ENCODE assay signal across 9 mouse cellular contexts in genomic region chr5:64878526-64878925, GRCm38 (mm10). TPM values are rescaled to one million over a fixed set of nuclear protein-coding genes. Genes with fewer than 3 reads are reported as not detected.
DNase-seq lines count a peak whose midpoint lies in the region; ATAC-seq and TF ChIP-seq lines count a peak whose summit lies in the region.
"Had no signal": no experiment of that assay in that cellular context is flagged by ENCODE, and none has a peak within 500 bp of the region (broad histone marks: within the 10 kb centered on the region; RNA-seq: fewer than 3 reads in every experiment).

No protein-coding gene starts in this region.

- H3K27ac ChIP-seq in gastrocnemius, adult 2 months: peak overlapping the region; percentile 73
- H3K27ac ChIP-seq in left cerebral cortex, adult 2 months: peak overlapping the region; percentile 26; the same call in 1 of the 2 replicates
- peak overlapping the region; percentile 61; the same call in 1 of the 2 replicates for H3K27ac ChIP-seq in forebrain, embryonic 14.5 days (ENCODE audit: low read depth, low read length)
- no peak overlapping the region for H3K27ac ChIP-seq in cerebellum, adult 2 months (ENCODE audit: insufficient read depth, low read length)

- TF ChIP-seq CTCF in gastrocnemius, adult 2 months (IDR thresholded peaks at IDR 0.05): no peak
- no peak for TF ChIP-seq CTCF in left cerebral cortex, adult 2 months (IDR thresholded peaks at IDR 0.05)
- TF ChIP-seq CTCF in cerebellum, adult 2 months (IDR thresholded peaks at IDR 0.05; ENCODE audit: borderline replicate concordance, insufficient read depth, low read depth, low read length): no peak

- no peaks in the 10 kb centered on the region for H3K9me3 ChIP-seq in forebrain, embryonic 14.5 days (replicated peaks; ENCODE audit: control insufficient read depth, low read length)

- TF ChIP-seq POLR2A in cerebellum, adult 2 months (IDR thresholded peaks at IDR 0.05; ENCODE audit: borderline replicate concordance, insufficient read depth, low read length): no peak

- H3K4me2 ChIP-seq in forebrain, embryonic 14.5 days (ENCODE audit: low read length): no peak overlapping the region

- intact Hi-C loops in gastrocnemius, adult 2 months (cut with DNase I): no loop called here
- intact Hi-C loops in left cerebral cortex, adult 2 months (cut with DNase I): no loop called here
- intact Hi-C loops in left cerebral cortex, postnatal 4 days (cut with DNase I): no loop called here

- no peak overlapping the region for H3K4me3 ChIP-seq in gastrocnemius, adult 2 months
- H3K4me3 ChIP-seq in left cerebral cortex, adult 2 months: no peak overlapping the region
- no peak overlapping the region for H3K4me3 ChIP-seq in forebrain, embryonic 14.5 days (ENCODE audit: low read depth, low read length)
- no peak overlapping the region for H3K4me3 ChIP-seq in cerebellum, adult 2 months (replicated peaks; ENCODE audit: insufficient read depth, low read depth, low read length)

- no peaks in the 10 kb centered on the region for H3K27me3 ChIP-seq in forebrain, embryonic 14.5 days (replicated peaks; ENCODE audit: control insufficient read depth, insufficient read depth, low read length)
- no peaks in the 10 kb centered on the region for H3K27me3 ChIP-seq in cerebellum, adult 2 months (ENCODE audit: control insufficient read depth, insufficient read depth, low read length)

- no peak for DNase-seq in gastrocnemius, adult 2 months
- DNase-seq in gastrocnemius, postnatal 10 days: no peak
- no peak for DNase-seq in left cerebral cortex, adult 2 months (ENCODE audit: extremely low spot score in 1 of 2, low spot score in 2 of 2)
- DNase-seq in left cerebral cortex, postnatal 4 days: no peak
- no peak for DNase-seq in forebrain, embryonic 14.5 days (ENCODE audit: low spot score)
- DNase-seq in mesoderm, embryonic 11.5 days (ENCODE audit: low read depth, low spot score): peak; percentile 30
- DNase-seq in cerebellum, adult 2 months: no peak
- DNase-seq in thymus, postnatal 36 days: no peak
- DNase-seq: right cerebral cortex, postnatal 4 days had no signal

- WGBS in forebrain, embryonic 14.5 days: 73% methylated on average over 2 of the region's 2 CpGs
- 75% methylated on average over 2 of the region's 2 CpGs for WGBS in cerebellum, adult 2 months

- no peaks in the 10 kb centered on the region for H3K36me3 ChIP-seq in forebrain, embryonic 14.5 days (ENCODE audit: control insufficient read depth, insufficient read depth, low read length)

- peaks cover 18% of the 10 kb centered on the region for H3K4me1 ChIP-seq in forebrain, embryonic 14.5 days (ENCODE audit: control insufficient read depth, insufficient read depth, low read length)
- no peaks in the 10 kb centered on the region for H3K4me1 ChIP-seq in cerebellum, adult 2 months (ENCODE audit: control insufficient read depth, insufficient read depth, low read length)

- H3K9ac ChIP-seq in forebrain, embryonic 14.5 days (ENCODE audit: low read length): no peak overlapping the region

- ATAC-seq in forebrain, embryonic 14.5 days: 0 out of 2 replicates have a peak, but pooled peaks have one; percentile 1

RNA-seq across cellular contexts. Expression of gene Tlr1, which starts 54.8 kb away (rescaled TPM):
- under 1 TPM; 0.08 to 0.10 TPM for total RNA-seq in gastrocnemius, adult 2 months (2021)
- total RNA-seq in gastrocnemius, postnatal 10 days (2021): under 1 TPM; 0.68 to 0.75 TPM
- under 1 TPM in 1 of 2 experiments, not detected in 1; 0.38 TPM for total RNA-seq in left cerebral cortex, adult 2 months (2021)
- under 1 TPM; 0.48 to 0.77 TPM for total RNA-seq in left cerebral cortex, postnatal 4 days (2021)
- polyA plus RNA-seq in forebrain, embryonic 14.5 days (2014; fragmentation: Nextera tagmentation; extraction: Ambion mirVana): 0.33 and 0.36 TPM in 2 replicates
- polyA plus RNA-seq in cerebellum, adult 2 months (2012; rRNA removed): 0.33 and 0.47 TPM in 2 replicates
